Mouse (Mus musculus) embryonic facial prominence, embryonic 15.5 days (tissue): ENCODE measurements around the gene Gatc. TPM values are rescaled to one million over a fixed set of nuclear protein-coding genes. Genes with fewer than 3 reads are reported as not detected.
A peak's percentile ranks its signal among the peaks of the same experiment; 100 is the strongest.
"Not testable (repeated sequence)": the region's sequence is repeated elsewhere in the genome, so short reads cannot be mapped to it uniquely, and the experiment has no call there.

Experiments used
- ATAC-seq: fragments of 200-750 bp; cut with Nextera tagmentation; 2 replicates; pipeline ENCODE4 v1.8.0; 2017; ENCODE audit warnings: low read depth, moderate TSS enrichment; ENCODE audit not compliant: insufficient number of reproducible peaks, low FRiP score, low TSS enrichment
- H3K27ac ChIP-seq: fragments of 300-500 bp; sonication (generic); replicated peaks from 2 replicates; pipeline ENCODE4 v1.5.1; 2015; ENCODE audit warnings: mild to moderate bottlenecking, inconsistent platforms
- H3K27me3 ChIP-seq: fragments of 300-500 bp; sonication (generic); 2 replicates; pipeline ENCODE4 v1.6.1; 2015; ENCODE audit warnings: inconsistent platforms
- H3K36me3 ChIP-seq: fragments of 300-500 bp; sonication (generic); 2 replicates; pipeline ENCODE4 v1.6.1; 2015; ENCODE audit warnings: mild to moderate bottlenecking, inconsistent platforms
- H3K4me1 ChIP-seq: fragments of 300-500 bp; sonication (generic); 2 replicates; pipeline ENCODE4 v1.6.1; 2015; ENCODE audit warnings: inconsistent platforms
- H3K4me2 ChIP-seq: fragments of 300-500 bp; sonication (generic); replicated peaks from 2 replicates; pipeline ENCODE4 v1.6.1; 2015; ENCODE audit warnings: mild to moderate bottlenecking, inconsistent platforms
- H3K4me3 ChIP-seq: fragments of 300-500 bp; sonication (generic); replicated peaks from 2 replicates; pipeline ENCODE4 v1.5.1; 2015; ENCODE audit warnings: mild to moderate bottlenecking, inconsistent platforms
- H3K9ac ChIP-seq: fragments of 300-500 bp; sonication (generic); 2 replicates; pipeline ENCODE4 v1.6.1; 2015; ENCODE audit warnings: inconsistent platforms
- H3K9me3 ChIP-seq: fragments of 300-500 bp; sonication (generic); replicated peaks from 2 replicates; pipeline ENCODE4 v1.6.1; 2016; ENCODE audit warnings: inconsistent platforms
- WGBS: fragments of 180-500 bp; shearing (Covaris S2); methylation state at CpG from one replicate; pipeline ENCODE4 v1.1.7; 2015; 5-methylcytosine and 5-hydroxymethylcytosine counted together
- polyA plus RNA-seq: library from polyadenylated mRNA; unstranded; fragments of >200 nt; fragmentation: Nextera tagmentation; extraction: Ambion mirVana; gene quantifications from 2 replicates; pipeline ENCODE4 v1.2.1, GENCODE M21; 2015

Gatc gene
- polyA plus RNA-seq, 1 experiment from 2014 or later: 33.9 TPM

- H3K27ac ChIP-seq: peak overlapping the region; percentile 88; the same call in 1 of the 2 replicates
- H3K9me3 ChIP-seq, H3K9ac ChIP-seq, H3K27me3 ChIP-seq, ATAC-seq, H3K4me3 ChIP-seq: not testable (repeated sequence)
- H3K4me2 ChIP-seq: peak overlapping the region; percentile 79; the same call in 1 of the 2 replicates
- H3K4me1 ChIP-seq: peaks cover 29% of the 10 kb centered on the region
- peaks cover 18% of the 10 kb centered on the region for H3K36me3 ChIP-seq
- 77% methylated on average over 7 of the region's 7 CpGs for WGBS
Measured at GRCm38 (mm10) chr5:115302190-115302589, 38.8 kb downstream of the Gatc start.

- H3K9ac ChIP-seq: peak overlapping the region; percentile 31
- H3K4me2 ChIP-seq: peak overlapping the region; percentile 79
- H3K4me1 ChIP-seq: peaks cover 31% of the 10 kb centered on the region
- H3K27me3 ChIP-seq: no peaks in the 10 kb centered on the region
- H3K27ac ChIP-seq: peak overlapping the region; percentile 88
- H3K4me3 ChIP-seq: peak overlapping the region; percentile 93
- 19% methylated on average over 13 of the region's 13 CpGs for WGBS
- peaks cover 23% of the 10 kb centered on the region for H3K36me3 ChIP-seq
- no peak for ATAC-seq
- no peaks in the 10 kb centered on the region for H3K9me3 ChIP-seq
Measured at GRCm38 (mm10) chr5:115301615-115302014, 39.4 kb downstream of the Gatc start.

GRCm38 (mm10) chr5:115300792-115301614 lies 40.0 kb downstream of the Gatc start, which contains the start of gene Dynll1:
Gene Dynll1, minus strand, starts transcription at chr5:115300999.
- H3K9me3 ChIP-seq: no peaks in the 10 kb centered on the region
- H3K27me3 ChIP-seq: no peaks in the 10 kb centered on the region
- WGBS: under 1% methylated on average over 66 of the region's 66 CpGs
- peak within 1 kb of the TSS; percentile 97 for H3K27ac ChIP-seq
- H3K4me1 ChIP-seq: peaks cover 31% of the 10 kb centered on the region
- H3K9ac ChIP-seq: peak within 1 kb of the TSS; percentile 96
- peak within 1 kb of the TSS; percentile 93 for H3K4me3 ChIP-seq
- peak; percentile 98 for ATAC-seq
- H3K36me3 ChIP-seq: peaks cover 30% of the 10 kb centered on the region
- H3K4me2 ChIP-seq: peak within 1 kb of the TSS; percentile 79

- peak overlapping the region; percentile 96 for H3K9ac ChIP-seq
- WGBS: under 1% methylated on average over 46 of the region's 46 CpGs
Measured at GRCm38 (mm10) chr5:115300035-115300744, 40.8 kb downstream of the Gatc start.

GRCm38 (mm10) chr5:115296347-115296746 lies 44.6 kb downstream of the Gatc start:
- H3K36me3 ChIP-seq: peaks cover 64% of the 10 kb centered on the region
- peak overlapping the region; percentile 31; the same call in 1 of the 2 replicates for H3K27ac ChIP-seq
- peaks cover 23% of the 10 kb centered on the region for H3K4me1 ChIP-seq
- H3K9ac ChIP-seq: no peak overlapping the region
- H3K4me2 ChIP-seq: no peak overlapping the region
- 84% methylated on average over 10 of the region's 10 CpGs for WGBS
- H3K27me3 ChIP-seq: no peaks in the 10 kb centered on the region
- no peak for ATAC-seq
- H3K4me3 ChIP-seq: no peak overlapping the region
- H3K9me3 ChIP-seq: no peaks in the 10 kb centered on the region

More at GRCm38 (mm10) chr5:115300035-115300744, 40.8 kb downstream of the Gatc start:
- Histone ChIP-seq H3K4me3 (peak overlapping the region; percentile 93), H3K4me2 (peak overlapping the region; percentile 79), H3K4me1 (peaks cover 31% of the 10 kb centered on the region), H3K36me3 (peaks cover 38% of the 10 kb centered on the region), H3K27ac (peak overlapping the region; percentile 97), H3K9me3 (no peaks in the 10 kb centered on the region), H3K27me3 (no peaks in the 10 kb centered on the region)
- 0 out of 2 replicates have a peak, but pooled peaks have one; percentile 0 for ATAC-seq

GRCm38 (mm10) chr5:115294173-115294572 lies 46.8 kb downstream of the Gatc start:
- ATAC-seq: no peak
- Histone ChIP-seq H3K36me3 (peaks cover 79% of the 10 kb centered on the region), H3K27me3 (no peaks in the 10 kb centered on the region), H3K9me3 (no peaks in the 10 kb centered on the region), H3K27ac (no peak overlapping the region), H3K4me3 (no peak overlapping the region), H3K9ac (no peak overlapping the region), H3K4me2 (no peak overlapping the region), H3K4me1 (peaks cover 17% of the 10 kb centered on the region)
- 87% methylated on average over 8 of the region's 8 CpGs for WGBS

- Histone ChIP-seq H3K9ac (no peak overlapping the region), H3K9me3 (no peaks in the 10 kb centered on the region), H3K27ac (no peak overlapping the region), H3K36me3 (peaks cover 31% of the 10 kb centered on the region), H3K4me1 (peaks cover 10% of the 10 kb centered on the region), H3K4me3 (no peak overlapping the region), H3K27me3 (no peaks in the 10 kb centered on the region), H3K4me2 (no peak overlapping the region)
- WGBS: 96% methylated on average over 3 of the region's 3 CpGs
- ATAC-seq: no peak
Measured at GRCm38 (mm10) chr5:115284735-115285134, 56.2 kb downstream of the Gatc start.

Other genes starting within 250 kb of the Gatc start
- gene Gm10401, start 242.9 kb downstream of the Gatc start, polyA plus RNA-seq: 39.7 and 50.0 TPM in 2 replicates
- gene Acads, start 221.8 kb downstream of the Gatc start, polyA plus RNA-seq: 47.8 and 48.2 TPM in 2 replicates
- 41.0 and 42.2 TPM in 2 replicates for gene Unc119b, start 206.2 kb downstream of the Gatc start, polyA plus RNA-seq
- 95.1 and 98.4 TPM in 2 replicates for gene Mlec, start 183.0 kb downstream of the Gatc start, polyA plus RNA-seq
- 2.6 and 3.0 TPM in 2 replicates for gene Cabp1, start 146.8 kb downstream of the Gatc start, polyA plus RNA-seq
- 90.1 and 92.0 TPM in 2 replicates for gene Pop5, start 105.3 kb downstream of the Gatc start, polyA plus RNA-seq
- gene Rnf10, start 68.3 kb downstream of the Gatc start, polyA plus RNA-seq: 158 and 170 TPM in 2 replicates
- 37.3 and 37.6 TPM in 2 replicates for gene Coq5, start 61.5 kb downstream of the Gatc start, polyA plus RNA-seq
- 1,800 and 1,802 TPM in 2 replicates for gene Dynll1, start 40.2 kb downstream of the Gatc start, polyA plus RNA-seq
- 263 and 264 TPM in 2 replicates for gene Srsf9, start 14.0 kb downstream of the Gatc start, polyA plus RNA-seq
- gene Triap1, start within 50 bp of the Gatc start, polyA plus RNA-seq: 56.4 and 66.2 TPM in 2 replicates
- 850 and 892 TPM in 2 replicates for gene Cox6a1, start 7.8 kb upstream of the Gatc start, polyA plus RNA-seq
- gene Msi1, start 88.4 kb upstream of the Gatc start, polyA plus RNA-seq: 14.1 and 19.1 TPM in 2 replicates
- not detected in 2 replicates for gene Pla2g1b, start 125.1 kb upstream of the Gatc start, polyA plus RNA-seq
- gene Sirt4, start 143.5 kb upstream of the Gatc start, polyA plus RNA-seq: 29.2 and 32.8 TPM in 2 replicates
- gene Pxn, start 165.5 kb upstream of the Gatc start, polyA plus RNA-seq: 51.5 and 52.8 TPM in 2 replicates
- gene Rplp0, start 218.3 kb upstream of the Gatc start, polyA plus RNA-seq: 1,780 and 1,815 TPM in 2 replicates
- 36.2 and 36.4 TPM in 2 replicates for gene Gcn1l1, start 224.1 kb upstream of the Gatc start, polyA plus RNA-seq